Mouse (Mus musculus): ENCODE results near the gene Ddx59. TPM values are rescaled to one million over a fixed set of nuclear protein-coding genes. Genes with fewer than 3 reads are reported as not detected.

Ddx59 gene
- total RNA-seq, 1 experiment, result 14.0 TPM

DNA sequence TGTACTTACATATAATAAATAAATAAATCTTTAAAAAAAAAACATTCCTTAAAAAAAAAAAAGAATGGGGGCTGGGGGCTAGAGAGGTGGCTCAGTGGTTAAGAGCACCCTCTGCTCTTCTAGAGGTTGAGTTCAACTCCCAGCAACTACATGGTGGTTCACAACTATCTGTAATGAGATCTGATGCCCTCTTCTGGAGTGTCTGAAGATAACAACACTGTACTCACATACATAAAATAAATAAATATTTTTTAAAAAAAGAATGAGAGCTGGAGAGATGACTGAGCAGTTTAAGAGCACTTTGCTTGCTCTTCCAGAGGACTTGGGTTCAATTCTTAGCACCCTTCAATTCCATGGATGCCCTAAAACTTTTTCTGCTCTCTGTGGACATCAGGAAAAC lies 50.1 kb downstream of the Ddx59 start:
- TF ChIP-seq HCFC1 (IDR thresholded peaks at IDR 0.05; ENCODE audit: borderline replicate concordance, insufficient read depth, low read length), result no peak
- TF ChIP-seq CHD2 (IDR thresholded peaks at IDR 0.05; ENCODE audit: low read depth, low read length), result no peak
- no peak for TF ChIP-seq MAFK (IDR thresholded peaks at IDR 0.05; ENCODE audit: insufficient read depth, low read depth, low read length)
- no peak for TF ChIP-seq ZNF384 (IDR thresholded peaks at IDR 0.05; ENCODE audit: low read depth, low read length)
- TF ChIP-seq ZC3H11A (IDR thresholded peaks at IDR 0.05; ENCODE audit: borderline replicate concordance, low read depth, low read length), result no peak
- Histone ChIP-seq H3K4me1 (ENCODE audit: control insufficient read depth in 2 of 2, insufficient read depth in 2 of 2, low read length in 2 of 2, poor library complexity in 1 of 2) (peaks cover 6 to 9% of the 10 kb centered on the region in 2 experiments), H3K27ac (ENCODE audit: insufficient read depth, low read depth, low read length, poor library complexity, severe bottlenecking) (no peak overlapping the region), H3K9me3 (ENCODE audit: control insufficient read depth, insufficient read depth, low read depth, low read length) (no peaks in the 10 kb centered on the region), H3K9ac (ENCODE audit: insufficient read depth, low read depth, low read length, poor library complexity, severe bottlenecking) (no peak overlapping the region), H3K36me3 (ENCODE audit: control insufficient read depth, insufficient read depth, low read length, poor library complexity, severe bottlenecking) (peaks cover 10% of the 10 kb centered on the region), H3K4me3 (ENCODE audit: insufficient read depth in 1 of 2, low read depth in 1 of 2, low read length in 2 of 2, poor library complexity in 1 of 2, severe bottlenecking in 1 of 2) (no peak overlapping the region)
- in situ Hi-C loops (cut with MboI; ENCODE audit: low sequenced_read_pairs in 2 of 2, unreplicated experiment in 2 of 2), result no loop called here
- DNase-seq (ENCODE audit: low read depth, low spot score), result no peak

- Histone ChIP-seq H3K27ac (ENCODE audit: insufficient read depth, low read depth, low read length, poor library complexity, severe bottlenecking) (no peak within 1 kb of the TSS), H3K9me3 (ENCODE audit: control insufficient read depth, insufficient read depth, low read depth, low read length) (no peaks in the 10 kb centered on the region), H3K4me3 (ENCODE audit: insufficient read depth in 1 of 2, low read depth in 1 of 2, low read length in 2 of 2, poor library complexity in 1 of 2, severe bottlenecking in 1 of 2) (peak within 1 kb of the TSS; percentile 72 to 78), H3K4me1 (ENCODE audit: control insufficient read depth in 2 of 2, insufficient read depth in 2 of 2, low read length in 2 of 2, poor library complexity in 1 of 2) (peaks cover 6 to 11% of the 10 kb centered on the region in 2 experiments), H3K36me3 (ENCODE audit: control insufficient read depth, insufficient read depth, low read length, poor library complexity, severe bottlenecking) (peaks cover 10% of the 10 kb centered on the region), H3K9ac (ENCODE audit: insufficient read depth, low read depth, low read length, poor library complexity, severe bottlenecking) (peak within 1 kb of the TSS; percentile 81)
- TF ChIP-seq HCFC1 (IDR thresholded peaks at IDR 0.05; ENCODE audit: borderline replicate concordance, insufficient read depth, low read length) (no peak), CHD2 (IDR thresholded peaks at IDR 0.05; ENCODE audit: low read depth, low read length) (peak; percentile 76)
- DNase-seq (ENCODE audit: low read depth, low spot score), result peak; percentile 98
- in situ Hi-C loops (cut with MboI; ENCODE audit: low sequenced_read_pairs in 2 of 2, unreplicated experiment in 2 of 2), result no loop called here
Observed at GRCm38 (mm10) chr1:136466143-136466811, 51.2 kb downstream of the Ddx59 start, which contains the start of gene Kif14. Kif14 (plus strand) TSS chr1:136466343.

- DNase-seq (ENCODE audit: low read depth, low spot score), result no peak
- in situ Hi-C loops (cut with MboI; ENCODE audit: low sequenced_read_pairs in 2 of 2, unreplicated experiment in 2 of 2), result no loop called here
- H3K27ac ChIP-seq (ENCODE audit: insufficient read depth, low read depth, low read length, poor library complexity, severe bottlenecking), result no peak overlapping the region
- no peak overlapping the region; the same call in 1 of the 2 replicates for H3K9ac ChIP-seq (ENCODE audit: insufficient read depth, low read depth, low read length, poor library complexity, severe bottlenecking)
- peaks cover 17% of the 10 kb centered on the region for H3K36me3 ChIP-seq (ENCODE audit: control insufficient read depth, insufficient read depth, low read length, poor library complexity, severe bottlenecking)
- no peak overlapping the region for H3K4me3 ChIP-seq (ENCODE audit: insufficient read depth in 1 of 2, low read depth in 1 of 2, low read length in 2 of 2, poor library complexity in 1 of 2, severe bottlenecking in 1 of 2)
- H3K9me3 ChIP-seq (ENCODE audit: control insufficient read depth, insufficient read depth, low read depth, low read length), result no peaks in the 10 kb centered on the region
- peaks cover 7 to 9% of the 10 kb centered on the region in 2 experiments for H3K4me1 ChIP-seq (ENCODE audit: control insufficient read depth in 2 of 2, insufficient read depth in 2 of 2, low read length in 2 of 2, poor library complexity in 1 of 2)
- TF ChIP-seq ZNF384 (IDR thresholded peaks at IDR 0.05; ENCODE audit: low read depth, low read length) (no peak), HCFC1 (IDR thresholded peaks at IDR 0.05; ENCODE audit: borderline replicate concordance, insufficient read depth, low read length) (no peak), ZC3H11A (IDR thresholded peaks at IDR 0.05; ENCODE audit: borderline replicate concordance, low read depth, low read length) (no peak), MAFK (IDR thresholded peaks at IDR 0.05; ENCODE audit: insufficient read depth, low read depth, low read length) (no peak), CHD2 (IDR thresholded peaks at IDR 0.05; ENCODE audit: low read depth, low read length) (no peak)
Observed at GRCm38 (mm10) chr1:136469408-136469807, 54.3 kb downstream of the Ddx59 start.

DNA sequence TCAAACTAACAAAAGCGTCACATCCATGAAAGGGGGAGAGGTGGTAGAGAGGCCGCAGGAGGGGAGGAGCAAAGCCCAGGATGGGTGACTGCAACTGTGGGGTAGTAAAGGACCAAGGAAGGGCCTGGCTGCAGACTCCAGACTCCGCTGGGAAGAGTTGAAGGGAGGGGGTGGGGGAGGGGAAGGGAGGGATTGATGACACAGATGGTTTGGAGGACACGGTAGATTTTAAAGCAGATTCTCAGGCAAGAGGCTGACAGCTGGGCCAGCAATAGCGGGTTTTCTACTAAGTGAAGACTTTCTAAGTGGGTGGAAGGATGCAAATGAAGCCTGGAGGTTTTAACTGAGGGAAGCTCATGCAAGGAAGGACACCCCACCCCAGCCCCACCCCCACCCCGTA lies 55.4 kb downstream of the Ddx59 start:
- peak overlapping the region; percentile 51; the same call in 1 of the 2 replicates for H3K27ac ChIP-seq (ENCODE audit: insufficient read depth, low read depth, low read length, poor library complexity, severe bottlenecking)
- in situ Hi-C loops (cut with MboI; ENCODE audit: low sequenced_read_pairs in 2 of 2, unreplicated experiment in 2 of 2), result no loop called here
- H3K36me3 ChIP-seq (ENCODE audit: control insufficient read depth, insufficient read depth, low read length, poor library complexity, severe bottlenecking), result peaks cover 17% of the 10 kb centered on the region
- peak overlapping the region in 1 of 2 experiments; percentile 30; a peak in 1 of 4 replicates for H3K4me3 ChIP-seq (ENCODE audit: insufficient read depth in 1 of 2, low read depth in 1 of 2, low read length in 2 of 2, poor library complexity in 1 of 2, severe bottlenecking in 1 of 2)
- peaks cover 7 to 9% of the 10 kb centered on the region in 2 experiments for H3K4me1 ChIP-seq (ENCODE audit: control insufficient read depth in 2 of 2, insufficient read depth in 2 of 2, low read length in 2 of 2, poor library complexity in 1 of 2)
- no peak for DNase-seq (ENCODE audit: low read depth, low spot score)
- no peak overlapping the region for H3K9ac ChIP-seq (ENCODE audit: insufficient read depth, low read depth, low read length, poor library complexity, severe bottlenecking)
- H3K9me3 ChIP-seq (ENCODE audit: control insufficient read depth, insufficient read depth, low read depth, low read length), result no peaks in the 10 kb centered on the region
- TF ChIP-seq CHD2 (IDR thresholded peaks at IDR 0.05; ENCODE audit: low read depth, low read length), result no peak
- TF ChIP-seq ZC3H11A (IDR thresholded peaks at IDR 0.05; ENCODE audit: borderline replicate concordance, low read depth, low read length), result no peak
- TF ChIP-seq ZNF384 (IDR thresholded peaks at IDR 0.05; ENCODE audit: low read depth, low read length), result no peak
- no peak for TF ChIP-seq MAFK (IDR thresholded peaks at IDR 0.05; ENCODE audit: insufficient read depth, low read depth, low read length)
- TF ChIP-seq HCFC1 (IDR thresholded peaks at IDR 0.05; ENCODE audit: borderline replicate concordance, insufficient read depth, low read length), result no peak

Other genes starting within 250 kb of the Ddx59 start
- gene Mroh3, start 202.4 kb upstream of the Ddx59 start, total RNA-seq (2012; rRNA removed), result 0.22 and 0.26 TPM in 2 replicates
- 8.5 and 9.6 TPM in 2 replicates for gene Inava, start 181.0 kb upstream of the Ddx59 start, total RNA-seq (2012; rRNA removed)
- gene Gpr25, start 154.4 kb upstream of the Ddx59 start, total RNA-seq (2012; rRNA removed), result not detected in 2 replicates
- 20.3 and 20.6 TPM in 2 replicates for gene Camsap2, start 69.2 kb upstream of the Ddx59 start, total RNA-seq (2012; rRNA removed)
- gene Kif14, start 51.1 kb downstream of the Ddx59 start, total RNA-seq (2012; rRNA removed), result 12.2 and 12.9 TPM in 2 replicates
- gene Zfp281, start 209.6 kb downstream of the Ddx59 start, total RNA-seq (2012; rRNA removed), result 65.0 and 65.5 TPM in 2 replicates